Mouse (Mus musculus): ENCODE data around the gene Xylt1. TPM values are rescaled to one million over a fixed set of nuclear protein-coding genes. Genes with fewer than 3 reads are reported as not detected.
A peak's percentile ranks its signal among the peaks of the same experiment; 100 is the strongest.

Xylt1 gene
- total RNA-seq, 2 experiments from 2014 or later = 6.4 to 6.8 TPM

DNA sequence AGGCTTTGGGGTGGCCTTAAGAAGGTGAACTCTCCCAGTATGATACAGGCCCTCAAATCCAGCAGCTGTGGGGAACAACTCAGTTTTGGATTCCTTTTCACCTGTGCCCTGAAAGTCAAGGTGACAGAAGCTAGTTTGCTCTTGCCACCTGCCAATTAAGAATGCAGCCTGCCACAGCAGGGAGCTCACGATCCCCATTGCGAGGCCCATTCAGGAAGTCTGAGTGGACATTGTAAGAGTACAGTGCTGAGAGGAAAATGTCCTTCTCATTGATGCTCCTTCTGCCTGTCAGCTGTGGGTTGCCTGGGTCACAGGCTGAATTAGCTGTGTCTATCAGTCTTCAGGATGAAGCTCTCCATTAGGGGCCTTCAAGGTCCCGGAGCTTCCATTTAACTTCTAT lies 49.1 kb downstream of the Xylt1 start:
- intact Hi-C loops (cut with DNase I) = no loop called here
- DNase-seq = no peak

DNA sequence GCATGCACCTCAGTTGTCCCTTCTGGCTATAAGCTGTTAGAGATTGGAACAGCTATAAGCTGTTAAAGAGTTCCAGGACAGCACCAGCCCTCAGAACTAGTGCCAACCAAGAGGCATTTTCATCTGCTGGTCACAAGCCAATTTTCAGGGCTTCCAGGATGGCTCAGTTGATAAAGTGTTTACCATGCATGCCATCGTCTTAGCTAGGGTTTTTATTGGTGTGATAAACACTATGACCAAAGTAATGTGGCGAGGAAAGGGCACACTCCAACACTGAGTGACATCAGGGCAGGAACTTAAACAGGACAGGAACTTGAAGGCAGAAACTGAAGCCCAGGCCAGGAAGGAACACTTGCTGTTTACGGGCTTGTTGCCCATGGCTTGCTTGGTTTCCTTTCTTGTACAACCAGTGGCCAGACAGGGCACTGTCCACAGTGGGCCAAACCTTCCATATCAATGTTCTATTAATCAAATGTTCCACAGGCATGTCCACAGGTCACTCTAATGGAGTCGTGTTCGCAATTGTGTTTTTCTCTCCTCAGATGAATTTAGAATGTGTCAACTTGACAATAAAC lies 49.7 kb downstream of the Xylt1 start:
- DNase-seq = no peak
- intact Hi-C loops (cut with DNase I) = no loop called here

DNA sequence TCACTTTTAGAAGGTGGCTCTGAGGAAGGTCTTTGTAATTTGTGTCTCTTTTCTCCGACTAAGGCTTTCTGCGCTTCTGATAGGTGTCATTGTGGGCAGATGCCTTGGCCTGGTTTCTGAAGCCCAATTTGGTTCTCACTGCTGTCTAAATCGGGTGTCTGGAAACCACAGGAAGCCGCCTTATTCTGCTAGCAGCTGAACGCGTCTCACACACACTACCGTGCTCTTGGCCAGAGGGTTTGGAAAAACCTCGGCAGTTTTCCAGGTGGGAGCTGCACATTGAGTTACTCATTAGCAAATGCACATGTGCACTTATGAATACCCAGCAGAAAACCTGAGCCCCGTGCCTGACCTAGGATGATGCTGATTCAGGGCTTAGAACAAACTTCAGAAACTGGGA lies 52.9 kb downstream of the Xylt1 start:
- DNase-seq = peak; percentile 16 to 29
- intact Hi-C loops (cut with DNase I) = no loop called here

DNA sequence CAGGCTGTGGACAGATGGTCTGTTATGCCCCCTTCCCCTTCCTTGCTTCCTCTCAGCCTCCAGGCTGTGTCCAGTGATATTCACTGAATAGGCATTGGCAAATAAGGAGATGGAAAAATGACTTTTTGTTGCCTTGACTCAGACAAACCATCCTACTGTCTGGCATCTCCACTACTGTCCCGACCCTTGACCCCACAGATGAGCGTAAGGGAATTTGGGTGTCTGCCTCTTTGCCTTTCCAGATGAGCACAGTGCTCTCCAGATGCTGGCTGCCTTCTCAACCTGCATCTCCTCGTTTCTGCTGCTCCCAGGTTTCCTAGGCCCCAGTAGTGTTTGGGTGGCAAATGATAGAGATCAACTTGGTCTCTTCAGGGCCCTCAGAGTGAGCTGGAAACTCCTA lies 54.3 kb downstream of the Xylt1 start:
- intact Hi-C loops (cut with DNase I) = no loop called here

DNA sequence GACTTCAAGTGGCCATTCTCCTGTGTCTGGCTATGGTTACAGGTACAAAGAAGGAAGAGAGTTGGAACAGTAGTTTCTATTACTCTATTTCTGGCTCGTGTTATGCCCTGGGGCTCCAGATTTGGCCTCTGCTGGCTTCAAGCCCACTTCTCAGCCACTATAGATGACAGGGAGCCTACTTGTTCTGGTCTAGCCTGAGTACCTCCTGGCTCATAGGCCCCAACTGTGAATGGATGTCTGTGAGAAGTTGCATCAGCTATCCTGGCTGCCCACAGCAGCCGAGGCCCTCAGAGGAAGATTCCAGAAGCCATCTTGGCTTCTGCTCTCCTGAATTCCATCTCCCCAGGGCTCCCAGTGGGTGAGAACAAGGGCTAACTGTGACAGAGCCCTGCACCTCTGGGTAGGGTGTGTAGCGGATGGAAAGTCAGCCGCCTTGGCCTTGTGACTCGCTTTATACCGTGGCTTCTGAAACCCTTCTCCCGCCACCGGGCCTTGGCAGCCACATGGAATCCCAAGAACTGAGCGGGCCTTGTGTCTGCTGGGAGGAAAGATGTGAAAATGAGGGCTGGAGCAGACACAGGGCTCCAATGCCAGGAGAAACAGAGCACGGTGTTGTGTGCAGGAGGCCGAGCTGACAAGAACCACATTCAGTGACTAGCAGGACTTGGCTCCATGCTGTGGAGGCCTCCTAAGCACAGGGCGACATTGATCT lies 55.1 kb downstream of the Xylt1 start:
- DNase-seq = peak; percentile 28 to 30
- intact Hi-C loops (cut with DNase I) = no loop called here

More for the DNA sequence above, 54.3 kb downstream of the Xylt1 start:
- DNase-seq = no peak

DNA sequence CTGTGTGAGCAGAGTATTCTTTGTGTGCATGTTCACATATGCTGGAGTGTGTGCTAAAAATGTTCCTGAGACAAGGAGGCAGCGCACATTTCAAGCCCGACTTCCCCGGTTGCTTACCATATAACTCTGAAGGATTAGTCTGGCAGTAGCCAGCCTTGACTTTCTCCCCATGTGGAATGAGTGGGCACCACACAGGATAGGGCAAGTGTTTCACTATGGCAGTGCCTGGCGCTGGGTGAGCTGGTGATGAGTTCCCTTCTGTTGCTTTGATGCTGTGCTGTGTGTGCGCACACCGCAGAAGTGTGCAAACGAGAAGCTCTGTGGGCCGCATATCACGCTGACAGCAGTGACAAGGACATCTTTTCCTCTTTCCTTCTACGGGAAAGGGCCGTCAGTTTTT lies 56.1 kb downstream of the Xylt1 start:
- no peak for DNase-seq
- intact Hi-C loops (cut with DNase I) = no loop called here

DNA sequence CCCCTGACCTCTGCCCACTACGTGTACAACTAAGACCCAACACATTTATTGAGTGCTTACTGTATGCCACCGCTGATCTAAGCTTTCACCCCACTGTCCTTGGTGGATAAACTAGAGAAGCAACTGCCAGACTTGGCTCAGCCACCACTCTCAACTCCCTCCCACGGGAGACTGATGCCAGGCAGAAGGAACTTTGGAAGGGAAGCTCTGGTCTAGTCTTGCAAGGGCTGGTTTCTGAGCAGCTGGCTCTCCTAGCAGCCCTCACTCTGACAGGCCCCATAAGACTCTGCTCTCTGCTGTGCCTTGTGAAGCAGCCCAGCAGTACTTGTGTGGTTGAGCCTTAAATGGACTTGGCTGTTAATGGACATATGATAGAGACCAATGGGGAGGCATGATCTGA lies 60.2 kb downstream of the Xylt1 start:
- no peak for DNase-seq
- intact Hi-C loops (cut with DNase I) = no loop called here

DNA sequence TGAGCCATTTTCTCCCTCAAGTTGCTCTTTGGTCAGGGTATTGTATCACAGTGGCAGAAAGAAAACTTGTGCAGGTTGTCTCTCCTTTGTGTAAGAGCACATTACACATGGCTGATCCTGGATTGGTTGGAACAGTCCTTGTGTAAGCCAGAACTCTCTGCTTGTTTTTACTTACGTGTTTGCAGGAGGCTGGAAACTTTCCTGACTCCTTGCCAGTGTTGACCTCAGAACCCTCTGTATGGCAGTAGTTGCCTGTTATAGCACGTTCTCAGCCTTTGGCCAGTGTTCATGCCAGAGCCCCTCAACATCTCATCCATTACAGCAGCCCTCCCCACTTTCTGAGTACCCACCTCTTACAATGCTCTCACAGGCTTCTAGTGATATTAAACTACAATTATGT lies 61.9 kb downstream of the Xylt1 start:
- intact Hi-C loops (cut with DNase I) = no loop called here
- DNase-seq = no peak

DNA sequence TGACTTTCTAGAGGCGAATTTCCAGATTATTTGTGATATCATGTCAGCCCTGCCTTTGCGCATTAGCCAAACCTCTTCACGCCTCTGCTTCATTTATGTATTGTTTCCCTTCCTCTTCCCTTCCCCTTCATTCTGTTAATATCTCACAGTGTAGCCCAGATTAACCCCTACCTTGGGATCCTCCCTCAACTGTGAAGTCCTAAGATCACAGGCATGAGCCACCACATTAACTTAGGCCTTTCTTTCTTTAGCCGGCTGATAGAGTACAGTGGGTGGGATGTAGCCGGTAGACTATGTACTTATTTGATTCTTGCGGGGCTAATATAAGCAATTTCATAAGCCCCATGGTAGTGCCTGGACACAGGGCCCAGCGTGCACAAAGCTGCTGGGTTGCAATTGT lies 62.4 kb downstream of the Xylt1 start:
- intact Hi-C loops (cut with DNase I) = no loop called here
- no peak for DNase-seq

DNA sequence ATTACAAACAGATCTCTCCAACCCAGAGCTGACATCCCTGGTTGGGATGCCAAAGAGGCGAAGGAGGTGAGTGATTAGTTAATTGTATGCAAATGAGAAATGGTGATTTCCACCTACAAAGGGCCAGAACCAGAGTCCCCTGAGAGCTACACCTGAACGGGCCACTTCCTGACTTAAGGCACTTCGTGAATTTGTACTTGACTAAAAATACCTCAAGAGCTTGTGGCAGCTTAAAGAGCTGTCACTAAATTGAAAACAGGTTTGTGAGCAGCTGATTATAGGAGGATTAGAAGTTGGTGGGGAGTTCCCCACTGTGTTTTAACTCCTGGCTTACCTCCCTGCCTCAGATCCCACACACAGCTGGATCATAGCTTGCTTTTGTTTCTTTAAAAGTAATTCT lies 64.7 kb downstream of the Xylt1 start:
- DNase-seq = no peak
- intact Hi-C loops (cut with DNase I) = no loop called here

DNA sequence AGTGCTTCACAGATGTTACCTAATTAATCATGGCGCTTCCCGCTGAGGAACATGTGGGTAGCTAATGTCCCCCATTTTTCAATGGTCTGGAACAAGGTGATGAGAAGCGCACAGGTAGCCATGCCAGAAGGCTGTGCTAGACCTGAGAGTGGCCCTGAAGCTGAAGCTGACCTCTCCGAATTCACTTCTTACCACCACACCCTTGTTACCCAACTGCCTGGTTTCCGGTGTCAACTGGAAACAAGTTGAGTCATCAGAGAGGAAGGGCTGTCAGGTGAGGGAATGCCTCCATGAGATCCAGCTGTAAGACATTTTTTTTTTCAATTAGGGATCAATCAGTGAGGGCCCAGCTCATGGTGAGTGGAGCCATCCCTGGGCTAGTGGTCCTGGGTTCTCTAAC lies 68.8 kb downstream of the Xylt1 start:
- intact Hi-C loops (cut with DNase I) = no loop called here
- DNase-seq = no peak

DNA sequence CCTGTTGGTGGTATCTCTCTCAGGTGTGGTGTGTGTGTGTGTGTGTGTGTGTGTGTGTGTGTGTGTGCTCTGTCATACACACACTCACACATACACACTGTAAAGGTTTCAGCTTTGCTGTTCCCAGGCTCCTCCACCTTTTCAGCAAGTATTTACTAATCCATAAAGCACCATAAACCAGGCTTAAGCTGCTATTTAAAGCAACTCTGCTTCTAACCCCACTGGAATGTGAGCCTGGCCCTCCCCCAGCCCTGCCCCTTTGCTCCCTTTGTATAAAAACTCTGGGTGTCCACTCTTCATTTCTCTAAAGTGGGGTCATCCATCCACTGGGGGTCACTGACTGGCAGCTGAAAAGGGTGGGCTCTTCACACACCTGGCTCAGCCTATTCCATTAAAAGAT lies 70.4 kb downstream of the Xylt1 start:
- intact Hi-C loops (cut with DNase I) = no loop called here
- no peak for DNase-seq

DNA sequence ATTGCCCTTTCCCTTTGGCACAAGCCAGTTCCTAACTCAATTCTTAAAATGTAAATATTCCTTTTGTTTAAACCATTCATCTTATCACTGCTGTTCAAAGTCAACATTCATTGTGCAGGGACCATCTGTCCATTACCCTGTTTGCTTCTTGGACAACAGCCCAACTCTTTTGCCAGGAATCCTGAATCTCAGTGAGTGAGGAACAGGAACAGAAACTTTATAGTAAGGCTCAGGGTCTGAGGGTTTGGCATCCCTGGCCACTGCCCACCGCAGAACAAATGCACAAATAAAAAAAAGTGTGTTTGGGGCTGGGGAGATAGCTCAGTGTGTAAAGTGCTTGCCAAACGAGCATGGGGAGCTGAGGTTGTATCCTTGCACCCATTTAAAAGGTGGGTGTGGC lies 71.5 kb downstream of the Xylt1 start:
- intact Hi-C loops (cut with DNase I) = no loop called here
- DNase-seq = no peak

DNA sequence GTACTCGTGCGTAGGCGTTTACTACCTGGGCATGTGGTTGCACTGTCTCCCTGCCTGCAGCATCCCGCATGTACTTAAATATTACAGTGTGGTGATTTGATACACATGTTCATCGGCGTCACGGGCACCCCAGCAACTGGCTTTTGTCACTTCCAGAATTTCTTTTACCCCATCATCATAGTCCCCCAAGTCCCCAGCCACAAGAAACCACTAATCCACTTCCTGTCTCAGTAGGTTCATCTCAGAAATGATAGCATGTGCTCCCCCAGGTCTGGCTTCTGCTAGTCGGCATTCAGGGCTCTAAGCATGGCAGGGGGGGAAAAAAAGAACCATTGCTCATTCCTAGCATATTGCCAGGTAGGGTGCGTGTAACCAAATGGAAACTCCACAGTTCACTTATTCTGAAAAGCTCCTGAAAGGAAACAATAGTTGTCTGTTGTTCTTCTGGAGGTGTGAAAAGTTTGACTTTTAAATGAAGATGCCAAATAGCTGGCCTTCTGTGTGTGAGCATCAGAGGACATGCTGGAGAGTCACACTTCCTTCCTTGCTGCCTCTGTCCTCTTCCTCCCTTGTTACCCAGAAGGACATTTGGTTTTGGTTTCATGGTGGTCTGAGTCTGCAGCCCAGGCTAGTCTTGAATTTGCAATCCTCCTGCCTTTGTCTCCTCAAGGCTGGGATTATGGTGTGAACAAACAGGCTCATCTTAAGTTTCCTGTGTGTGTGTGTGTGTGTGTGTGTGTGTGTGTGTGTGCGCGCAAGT lies 74.2 kb downstream of the Xylt1 start:
- DNase-seq = no peak
- intact Hi-C loops (cut with DNase I) = no loop called here

DNA sequence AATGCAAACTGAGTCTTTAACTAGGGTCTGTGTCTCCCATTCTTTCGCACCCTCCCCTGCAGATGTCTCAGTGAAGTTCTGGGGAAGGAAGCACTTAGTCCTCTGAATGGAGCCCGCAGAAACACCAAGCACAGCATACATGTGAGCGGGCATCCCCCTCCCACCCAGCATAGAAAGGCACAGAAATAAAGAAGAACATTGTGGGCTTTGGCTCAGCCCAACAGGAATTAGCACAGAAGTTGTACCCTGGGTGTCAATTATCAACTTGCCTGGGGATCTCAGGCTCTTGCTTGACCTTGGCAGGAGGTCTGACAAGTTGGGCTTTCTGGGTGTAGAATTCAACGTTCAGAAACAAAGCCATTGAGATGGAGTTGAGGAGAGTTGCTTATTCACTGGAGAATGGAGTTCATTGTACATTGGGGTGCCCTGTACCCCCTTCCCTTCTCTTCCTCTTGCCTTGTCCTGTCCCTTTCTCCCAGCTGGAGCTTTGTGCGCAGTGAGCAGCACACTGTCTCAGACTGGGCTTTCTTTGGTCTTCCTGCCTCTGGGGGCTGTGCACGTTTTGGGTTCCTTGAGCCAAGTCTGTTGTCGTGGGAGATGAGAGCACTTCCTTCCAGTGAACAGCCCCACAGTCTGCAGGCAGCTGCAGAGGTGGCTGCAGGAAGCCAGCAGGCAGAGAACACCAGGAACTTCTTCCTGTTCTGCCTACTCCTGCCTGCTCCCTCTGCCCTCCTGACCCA lies 81.6 kb downstream of the Xylt1 start:
- intact Hi-C loops (cut with DNase I) = loop anchor here (5.0 kb wide), 1 partner anchor 90 kb away; no protein-coding TSS in a partner anchor

DNA sequence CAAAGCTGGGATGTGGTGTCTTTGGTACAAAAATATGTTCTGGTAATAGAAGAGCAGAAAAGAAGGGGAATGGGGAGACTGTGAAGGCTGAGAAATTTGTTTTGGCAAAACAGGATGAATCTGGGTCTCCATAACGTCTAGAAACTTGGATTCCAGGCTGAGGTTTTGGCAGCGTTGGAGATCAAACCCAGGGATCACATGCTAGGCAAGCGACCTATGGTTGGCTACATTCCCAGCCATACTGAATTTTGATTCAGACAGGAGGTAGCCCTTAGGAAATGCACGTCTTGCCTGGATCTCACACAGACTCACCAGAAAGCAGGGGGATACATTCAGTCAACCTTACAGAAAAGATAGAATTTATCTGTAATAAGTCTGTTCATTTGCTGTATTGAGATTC lies 84.2 kb downstream of the Xylt1 start:
- DNase-seq = no peak
- intact Hi-C loops (cut with DNase I) = loop anchor here (5.0 kb wide), 1 partner anchor 87 kb away; no protein-coding TSS in a partner anchor

More for the DNA sequence above, 81.6 kb downstream of the Xylt1 start:
- peak; percentile 71 for DNase-seq

DNA sequence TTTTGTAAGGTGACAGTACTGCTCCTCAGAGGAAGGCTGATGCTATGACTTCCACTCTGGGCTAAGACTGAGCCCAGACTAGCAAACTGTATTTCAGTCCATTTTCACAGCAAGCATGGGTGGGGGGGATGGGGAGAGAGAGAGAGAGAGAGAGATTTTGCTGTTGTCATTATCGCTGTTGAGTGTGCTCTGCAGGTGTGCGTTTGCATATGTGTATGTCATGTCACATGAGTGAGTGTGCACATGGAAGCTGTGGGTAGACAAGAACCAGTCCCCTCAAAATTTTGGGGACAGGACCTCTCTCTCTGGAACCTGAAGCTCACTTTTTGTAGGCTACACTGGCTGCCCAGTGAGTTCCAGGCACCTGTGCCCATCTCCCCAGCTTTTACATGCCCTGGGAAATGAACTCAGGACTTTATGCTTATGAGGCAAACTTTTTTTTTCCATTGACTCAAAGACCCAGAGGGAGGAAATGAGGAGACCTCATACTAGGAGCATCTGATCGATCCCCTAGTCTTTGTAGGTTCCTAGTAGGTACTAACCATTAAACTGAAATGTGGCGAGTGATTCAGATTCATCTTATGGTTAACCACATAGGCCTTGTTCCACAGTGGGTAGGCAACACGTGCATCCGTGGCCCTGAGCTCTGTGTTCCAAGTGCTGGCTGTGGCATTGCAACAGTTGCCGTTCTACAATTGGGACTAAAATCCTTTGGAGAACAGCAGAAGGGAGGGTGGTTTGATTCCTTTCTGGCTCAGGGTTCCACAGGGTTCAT lies 85.4 kb downstream of the Xylt1 start:
- DNase-seq = no peak
- intact Hi-C loops (cut with DNase I) = no loop called here

DNA sequence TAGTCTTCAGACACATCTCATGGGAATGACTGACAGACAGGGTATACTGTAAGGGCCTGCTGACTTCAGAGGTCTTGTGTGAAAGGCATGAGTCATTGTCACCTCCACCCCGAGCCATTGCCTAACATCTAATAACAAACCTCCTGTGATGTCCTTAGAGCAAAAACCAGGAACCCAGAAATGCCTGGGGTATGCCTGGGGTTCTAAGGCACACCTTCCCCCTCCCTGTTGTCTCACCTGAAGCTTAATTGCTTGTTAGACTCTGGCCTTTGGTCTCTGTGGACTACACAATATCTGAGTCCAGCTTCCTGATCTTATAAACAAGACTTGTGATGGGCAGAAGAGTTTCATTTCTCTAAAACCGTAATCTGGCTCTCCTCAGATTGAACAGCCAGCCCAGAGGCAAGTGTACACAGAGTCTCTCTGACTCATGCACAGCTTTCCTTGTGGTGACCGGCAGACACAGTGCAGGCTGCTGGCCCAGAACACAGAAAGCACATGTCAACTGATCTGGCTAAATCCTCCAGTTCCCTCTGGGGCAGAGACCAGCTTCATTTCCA lies 89.5 kb downstream of the Xylt1 start:
- peak; percentile 45 to 52 for DNase-seq
- intact Hi-C loops (cut with DNase I) = loop anchor here (5.0 kb wide), 1 partner anchor 88 kb away; the partner anchor contains the start of gene Xylt1

DNA sequence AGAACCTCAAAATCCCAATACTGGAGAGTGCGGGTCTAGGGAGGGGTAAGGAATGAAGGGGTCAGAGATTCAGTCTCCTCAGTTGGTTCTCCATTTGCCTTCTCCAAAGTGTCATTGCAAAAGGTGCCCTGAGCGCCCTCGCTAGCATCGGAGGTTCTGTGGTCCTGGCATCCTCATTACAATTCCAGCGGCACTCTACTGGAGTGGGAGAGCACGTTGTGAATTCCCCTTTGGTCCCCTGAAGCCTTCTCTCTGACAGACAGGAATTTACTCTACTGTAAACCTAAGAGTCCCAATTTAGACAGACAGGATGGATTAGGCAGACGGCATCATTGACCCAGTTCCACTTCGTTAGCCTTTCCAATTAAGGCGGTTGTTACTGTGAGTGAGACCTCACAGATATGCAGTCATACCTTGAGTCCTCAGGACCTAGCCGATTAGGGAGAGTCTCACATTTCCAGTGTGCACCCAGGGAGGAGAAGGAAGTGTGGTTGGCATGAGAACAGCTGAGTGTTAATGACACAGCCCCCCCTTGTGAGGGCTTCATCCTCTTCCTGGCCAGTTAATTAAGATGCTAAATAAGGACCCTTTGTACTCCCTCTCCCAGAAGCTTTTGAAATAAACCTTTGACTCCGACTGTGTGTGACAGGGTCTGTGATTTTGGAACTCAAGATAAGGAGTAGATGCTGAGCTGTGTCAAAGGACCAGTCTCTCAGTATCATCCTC lies 91.4 kb downstream of the Xylt1 start:
- intact Hi-C loops (cut with DNase I) = loop anchor here (5.0 kb wide), 1 partner anchor 90 kb away; the partner anchor contains the start of gene Xylt1
- DNase-seq = no peak
